Mouse (Mus musculus) liver, adult 10 weeks (tissue): ENCODE data around the gene Nyap1. TPM values are rescaled to one million over a fixed set of nuclear protein-coding genes. Genes with fewer than 3 reads are reported as not detected.

Experiments
- polyA plus RNA-seq: library from polyadenylated mRNA; stranded (reverse); fragments of 350-450 nt; fragmentation: Illumina TruSeq; extraction: RNeasy Lipid Tissue Mini Kit (QIAGEN cat#74804); gene quantifications from one replicate; pipeline ENCODE4 v1.2.3, GENCODE M21; 2014; ENCODE audit warnings: low read depth, low replicate concordance

The Nyap1 gene
- not detected for polyA plus RNA-seq

DNA sequence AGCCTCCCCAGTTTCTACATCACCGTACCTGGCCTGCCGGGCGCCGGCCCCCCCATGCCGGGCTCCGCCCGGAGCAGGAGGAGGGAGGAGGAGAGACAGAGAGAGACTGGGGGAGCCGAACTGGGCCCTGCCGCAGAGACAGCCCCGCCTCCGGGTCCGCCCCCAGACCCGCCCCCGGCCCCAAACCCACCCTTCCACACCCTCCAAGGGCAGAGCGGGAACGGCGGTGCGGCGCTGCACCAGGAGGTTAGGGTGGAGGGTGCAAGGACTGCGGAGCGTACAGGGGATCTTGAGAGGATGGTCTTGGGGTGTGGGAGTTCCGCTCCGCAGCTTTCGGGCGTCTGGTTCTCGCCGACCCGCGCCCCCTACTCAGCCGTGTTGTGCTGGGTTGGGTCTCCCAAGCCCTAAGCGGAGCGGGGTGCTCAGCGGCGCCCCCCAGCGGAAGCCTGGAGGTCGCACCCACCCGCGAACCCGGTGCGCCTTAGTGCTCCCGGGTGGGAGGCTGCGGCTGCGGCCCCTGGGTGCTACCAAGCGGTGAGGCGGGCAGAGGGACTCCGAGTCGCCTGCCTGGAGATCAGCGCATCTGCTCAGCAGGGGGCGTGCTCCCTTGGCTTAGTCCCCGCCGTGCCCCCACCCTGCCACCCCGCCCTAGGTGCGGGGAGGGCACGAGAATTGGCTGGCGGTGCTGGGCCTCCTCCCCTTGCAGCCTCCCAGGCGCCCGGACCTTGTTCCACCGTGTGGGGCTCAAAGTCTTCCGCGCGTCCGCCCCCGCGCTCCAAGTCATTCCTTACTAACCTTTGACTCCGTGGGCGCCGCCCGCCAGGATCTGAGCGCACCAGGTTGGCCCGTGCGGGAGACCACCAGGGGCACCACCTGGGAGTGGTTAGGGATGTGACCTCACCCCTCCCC, at the start of gene Nyap1:
Gene Nyap1 (minus strand): TSS at position 585 of the 909 bp plus-strand sequence.

DNA sequence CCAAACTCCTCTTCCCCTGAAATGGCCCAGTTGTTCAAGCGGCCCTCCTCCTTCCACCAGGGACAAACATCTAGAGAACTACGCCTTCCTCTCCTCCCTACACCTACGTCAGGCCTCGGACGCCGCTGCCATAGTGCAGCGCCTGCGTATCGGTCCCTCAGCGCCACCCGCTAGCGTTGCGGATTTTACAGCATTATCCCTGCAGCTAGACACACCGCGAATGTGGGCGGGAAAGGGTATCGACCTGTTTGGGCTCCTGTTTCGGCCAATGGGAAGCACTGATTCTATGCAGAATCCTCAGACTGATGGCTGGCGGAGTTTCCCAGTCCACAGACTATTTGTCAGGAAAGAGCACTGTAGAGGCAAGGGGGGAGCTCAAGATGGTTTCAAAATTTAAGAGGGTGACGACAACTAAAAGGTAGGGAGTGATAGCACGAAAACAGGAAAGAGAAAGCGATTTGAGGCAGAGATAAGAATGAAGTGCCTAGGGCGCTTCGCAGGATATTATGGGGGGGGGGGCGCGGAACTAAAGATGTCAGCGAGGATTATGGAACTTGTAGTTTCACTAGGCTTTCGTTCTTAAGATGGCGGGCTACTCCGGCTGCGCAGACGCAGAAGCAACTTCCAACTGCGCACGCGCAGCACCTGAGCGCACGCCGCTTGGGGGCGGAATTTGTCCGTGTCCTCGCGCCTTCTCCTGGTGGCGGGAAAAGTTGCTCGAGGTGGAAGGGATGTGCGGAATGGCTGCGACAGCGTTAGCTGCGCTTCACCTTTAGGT, 45.9 kb upstream of the Nyap1 start, which contains the start of the genes Mepce and Zcwpw1:
Gene Mepce (minus strand): TSS at position 505 of the 778 bp plus-strand sequence.
Gene Zcwpw1 (plus strand): TSS at position 648 of the 778 bp plus-strand sequence.

DNA sequence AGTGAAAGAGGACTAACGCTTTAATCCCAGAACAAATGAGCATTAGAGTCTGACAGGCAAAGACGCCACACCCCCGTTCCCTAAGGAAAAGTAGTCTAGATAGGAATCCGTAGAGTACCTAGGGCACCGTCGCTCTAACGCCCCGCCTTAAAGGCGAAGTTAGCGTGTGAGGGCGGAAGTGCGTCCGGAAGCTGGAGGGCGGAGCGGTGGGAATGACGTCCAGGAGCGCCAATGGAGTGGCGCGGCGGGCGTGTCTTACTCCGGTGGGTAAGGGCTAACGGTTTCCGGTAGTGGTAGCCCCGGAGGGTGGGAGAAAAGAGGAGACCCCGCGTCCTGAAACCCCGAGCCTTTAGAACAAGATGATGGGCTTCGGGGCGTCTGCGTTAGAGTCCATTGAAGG, 37.2 kb upstream of the Nyap1 start, which contains the start of gene Ppp1r35:
Gene Ppp1r35 (plus strand): TSS at position 215 of the 400 bp plus-strand sequence.

DNA sequence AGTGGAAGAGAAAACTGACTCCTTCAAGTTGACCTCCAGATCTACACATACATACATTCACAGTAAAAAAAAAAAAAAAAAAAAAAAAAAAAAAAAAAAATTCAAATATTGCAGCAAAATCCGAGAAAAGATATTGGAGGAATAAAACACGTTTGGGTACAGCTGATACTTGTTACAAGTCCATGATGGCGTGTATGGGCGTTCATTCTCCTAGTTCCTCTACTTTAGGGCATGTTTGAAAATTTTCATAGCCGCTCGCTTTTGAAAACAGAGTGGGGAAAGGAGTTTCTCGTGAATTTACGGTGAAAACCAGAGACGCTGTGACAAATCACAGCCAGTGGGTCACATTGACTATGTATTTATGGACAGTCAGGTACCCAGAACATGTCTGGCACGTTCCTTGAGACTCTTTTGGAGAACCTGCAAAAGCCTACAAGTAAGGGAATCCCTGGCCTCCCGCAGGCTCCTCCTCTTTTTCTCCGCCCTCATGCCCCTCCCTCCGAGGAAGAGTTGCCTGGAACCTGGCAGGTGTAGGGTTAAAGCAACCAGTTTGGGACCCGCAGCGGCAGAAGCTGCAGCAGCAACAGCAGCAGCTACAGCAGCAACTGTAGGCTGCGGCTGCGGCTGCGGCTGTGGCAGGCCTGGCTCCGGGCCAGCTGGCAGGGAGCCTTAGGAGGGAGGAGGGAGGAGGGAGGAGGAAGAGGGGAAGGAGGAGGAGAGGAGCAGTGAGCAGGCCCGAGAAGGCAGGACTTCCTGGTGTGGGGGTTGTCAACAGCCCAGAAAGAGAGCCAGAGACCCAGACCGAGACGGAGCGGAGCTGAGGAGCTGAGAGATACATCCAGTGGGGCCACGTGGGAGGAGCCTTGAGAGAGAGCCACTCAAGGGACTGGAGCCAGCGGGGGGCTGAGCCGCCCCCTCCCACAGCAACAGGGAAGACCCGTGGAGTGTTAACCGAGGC, 4.1 kb upstream of the Nyap1 start, which contains the start of gene Tsc22d4:
Gene Tsc22d4 (plus strand): TSS at position 517 of the 958 bp plus-strand sequence.

DNA sequence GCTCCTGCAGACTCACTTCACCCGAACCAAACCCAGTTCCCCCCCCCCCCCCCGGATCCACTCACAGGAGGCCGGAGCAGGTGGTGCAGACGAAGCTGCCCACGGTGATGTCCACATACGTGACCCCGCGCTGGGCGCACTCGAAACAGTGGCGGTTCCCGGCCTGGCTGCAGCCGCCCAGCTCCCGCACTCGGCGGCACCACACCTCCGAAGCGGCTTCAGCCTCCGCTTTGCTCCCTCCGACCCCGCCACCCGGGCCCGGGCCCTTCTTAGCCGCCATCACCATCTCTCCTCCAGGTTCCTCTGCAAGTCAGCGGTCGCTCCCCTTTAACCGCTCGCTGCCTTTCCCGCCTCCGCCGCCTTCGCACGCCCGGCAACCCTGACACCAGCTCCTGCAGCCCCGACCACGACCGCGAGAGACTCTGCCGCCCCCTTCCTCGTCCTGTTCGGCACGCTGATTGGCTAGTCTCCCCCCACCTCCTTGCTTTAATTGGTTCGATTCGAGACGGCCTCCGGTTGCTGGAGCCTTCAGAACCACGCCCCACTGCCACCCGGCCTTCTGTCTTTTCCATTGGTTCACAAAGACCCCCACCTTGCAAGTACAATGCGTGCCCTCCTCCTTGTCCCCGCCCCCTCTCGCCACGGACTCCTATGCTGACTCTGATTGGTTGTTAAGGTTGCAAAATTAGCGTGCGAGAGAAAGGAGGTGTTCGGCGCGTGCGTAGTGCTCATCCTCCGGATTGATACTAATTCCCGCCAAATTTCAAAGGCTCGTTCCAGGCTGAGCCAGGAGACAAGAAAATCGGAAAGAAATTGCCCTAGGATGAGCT, 56.9 kb downstream of the Nyap1 start, which contains the start of gene Agfg2:
Gene Agfg2 (minus strand): TSS at position 433 of the 830 bp plus-strand sequence.

Other genes starting within 250 kb of the Nyap1 start
- gene Pop7, start 239.1 kb downstream of the Nyap1 start, polyA plus RNA-seq: not detected
- gene Gigyf1, start 223.1 kb downstream of the Nyap1 start, polyA plus RNA-seq: 1.5 TPM
- gene Epo, start 208.4 kb downstream of the Nyap1 start, polyA plus RNA-seq: not detected
- gene Gnb2, start 208.1 kb downstream of the Nyap1 start, polyA plus RNA-seq: 5.5 TPM
- gene Actl6b, start 188.1 kb downstream of the Nyap1 start, polyA plus RNA-seq: not detected
- 32.0 TPM for gene Tfr2, start 171.8 kb downstream of the Nyap1 start, polyA plus RNA-seq
- gene Mospd3, start 140.5 kb downstream of the Nyap1 start, polyA plus RNA-seq: 1.3 TPM
- gene Pcolce, start 127.8 kb downstream of the Nyap1 start, polyA plus RNA-seq: 0.64 TPM
- gene Fbxo24, start 112.6 kb downstream of the Nyap1 start, polyA plus RNA-seq: not detected
- 0.40 TPM for gene Lrch4, start 112.5 kb downstream of the Nyap1 start, polyA plus RNA-seq
- gene Gm20605, start 112.4 kb downstream of the Nyap1 start, polyA plus RNA-seq: not detected
- not detected for gene Sap25, start 100.3 kb downstream of the Nyap1 start, polyA plus RNA-seq
- gene Irs3, start 95.9 kb downstream of the Nyap1 start, polyA plus RNA-seq: not detected
- gene Agfg2, start 56.9 kb downstream of the Nyap1 start, polyA plus RNA-seq: 10.3 TPM
- 0.79 TPM for gene Tsc22d4, start 4.1 kb upstream of the Nyap1 start, polyA plus RNA-seq
- gene Ppp1r35, start 37.2 kb upstream of the Nyap1 start, polyA plus RNA-seq: 2.5 TPM
- 4.4 TPM for gene Mepce, start 46.0 kb upstream of the Nyap1 start, polyA plus RNA-seq
- gene Zcwpw1, start 46.2 kb upstream of the Nyap1 start, polyA plus RNA-seq: 8.9 TPM
- gene Pilra, start 94.7 kb upstream of the Nyap1 start, polyA plus RNA-seq: 3.2 TPM
- gene Pilrb1, start 116.5 kb upstream of the Nyap1 start, polyA plus RNA-seq: 3.8 TPM
- gene Pilrb2, start 130.2 kb upstream of the Nyap1 start, polyA plus RNA-seq: 3.2 TPM
- gene Cyp3a13, start 180.0 kb upstream of the Nyap1 start, polyA plus RNA-seq: 371 TPM
- gene Gjc3, start 221.5 kb upstream of the Nyap1 start, polyA plus RNA-seq: 1.0 TPM
- gene Azgp1, start 239.9 kb upstream of the Nyap1 start, polyA plus RNA-seq: 2,187 TPM